Mouse (Mus musculus): ENCODE data around the gene Atrnl1. TPM values are rescaled to one million over a fixed set of nuclear protein-coding genes. Genes with fewer than 3 reads are reported as not detected.

Atrnl1 gene
- total RNA-seq, 2 experiments from 2014 or later = 38.3 to 44.4 TPM

- no peak for DNase-seq (ENCODE audit: low spot score in 2 of 2)
These were observed 312.2 kb downstream of the Atrnl1 start for GRCm38 (mm10) chr19:57922991-57923390.

- no peak for DNase-seq (ENCODE audit: low spot score in 2 of 2)
These were observed 314.0 kb downstream of the Atrnl1 start for GRCm38 (mm10) chr19:57924856-57925255.

GRCm38 (mm10) chr19:57925681-57926080, 314.8 kb downstream of the Atrnl1 start:
- no peak for DNase-seq (ENCODE audit: low spot score in 2 of 2)

- DNase-seq (ENCODE audit: low spot score in 2 of 2) = no peak
These were observed 315.5 kb downstream of the Atrnl1 start for GRCm38 (mm10) chr19:57926164-57926860.

GRCm38 (mm10) chr19:57926941-57927471, 316.2 kb downstream of the Atrnl1 start:
- DNase-seq (ENCODE audit: low spot score in 2 of 2) = no peak

GRCm38 (mm10) chr19:57927566-57928523, 317.0 kb downstream of the Atrnl1 start:
- DNase-seq (ENCODE audit: low spot score in 2 of 2) = no peak

- DNase-seq (ENCODE audit: low spot score in 2 of 2) = no peak
These were observed 320.8 kb downstream of the Atrnl1 start for GRCm38 (mm10) chr19:57931626-57932025.

GRCm38 (mm10) chr19:57936865-57937264, 326.0 kb downstream of the Atrnl1 start:
- DNase-seq (ENCODE audit: low spot score in 2 of 2) = no peak

- DNase-seq (ENCODE audit: low spot score in 2 of 2) = no peak
These were observed 328.3 kb downstream of the Atrnl1 start for GRCm38 (mm10) chr19:57939166-57939565.

GRCm38 (mm10) chr19:57941529-57941928, 330.7 kb downstream of the Atrnl1 start:
- no peak for DNase-seq (ENCODE audit: low spot score in 2 of 2)

- no peak for DNase-seq (ENCODE audit: low spot score in 2 of 2)
These were observed 331.4 kb downstream of the Atrnl1 start for GRCm38 (mm10) chr19:57942281-57942680.

- DNase-seq (ENCODE audit: low spot score in 2 of 2) = no peak
These were observed 332.5 kb downstream of the Atrnl1 start for GRCm38 (mm10) chr19:57943308-57943707.

- no peak for DNase-seq (ENCODE audit: low spot score in 2 of 2)
These were observed 333.8 kb downstream of the Atrnl1 start for GRCm38 (mm10) chr19:57944680-57945079.

- no peak for DNase-seq (ENCODE audit: low spot score in 2 of 2)
These were observed 334.9 kb downstream of the Atrnl1 start for GRCm38 (mm10) chr19:57945626-57946250.

- DNase-seq (ENCODE audit: low spot score in 2 of 2) = no peak
These were observed 337.7 kb downstream of the Atrnl1 start for GRCm38 (mm10) chr19:57948489-57948888.

GRCm38 (mm10) chr19:57949260-57949917, 338.6 kb downstream of the Atrnl1 start:
- DNase-seq (ENCODE audit: low spot score in 2 of 2) = no peak

GRCm38 (mm10) chr19:57954131-57954530, 343.3 kb downstream of the Atrnl1 start:
- no peak for DNase-seq (ENCODE audit: low spot score in 2 of 2)

- no peak for DNase-seq (ENCODE audit: low spot score in 2 of 2)
These were observed 345.6 kb downstream of the Atrnl1 start for GRCm38 (mm10) chr19:57956459-57956858.

GRCm38 (mm10) chr19:57957363-57957762, 346.5 kb downstream of the Atrnl1 start:
- no peak for DNase-seq (ENCODE audit: low spot score in 2 of 2)

- DNase-seq (ENCODE audit: low spot score in 2 of 2) = no peak
These were observed 347.3 kb downstream of the Atrnl1 start for GRCm38 (mm10) chr19:57958154-57958553.

- DNase-seq (ENCODE audit: low spot score in 2 of 2) = no peak
These were observed 347.9 kb downstream of the Atrnl1 start for GRCm38 (mm10) chr19:57958726-57959125.
